Mouse (Mus musculus): Measurements from ENCODE around the gene Dtnbp1.

The Dtnbp1 gene

GRCm38 (mm10) chr13:45001911-45002615, at the start of gene Dtnbp1:
Gene Dtnbp1 (minus strand): TSS chr13:45002147.
- peak; percentile 85 for DNase-seq (ENCODE audit: low spot score)

GRCm38 (mm10) chr13:45049261-45050020, 47.5 kb upstream of the Dtnbp1 start:
- DNase-seq (ENCODE audit: low spot score): no peak

DNA sequence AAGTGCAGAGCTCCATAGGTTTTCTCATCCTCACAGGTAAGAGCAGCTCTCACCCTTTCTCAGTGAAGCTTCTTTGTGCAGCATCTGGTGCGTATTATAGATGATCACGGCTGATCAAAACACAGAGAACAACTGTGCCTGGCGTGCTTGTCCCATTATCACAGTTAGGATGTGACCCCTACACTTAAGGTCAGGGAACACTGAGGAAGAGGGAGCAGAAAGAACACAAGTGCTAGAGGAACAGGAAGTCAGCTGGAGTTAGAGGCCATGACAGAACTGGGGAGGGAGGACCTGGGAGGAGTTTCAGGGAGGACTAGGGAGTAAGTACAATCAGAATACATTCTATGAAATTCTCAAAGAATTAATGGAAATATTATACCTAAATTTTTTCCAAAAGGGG, 41.5 kb upstream of the Dtnbp1 start:
- peak; percentile 45 for DNase-seq (ENCODE audit: low spot score)

- DNase-seq (ENCODE audit: low spot score): no peak
These were observed 38.8 kb upstream of the Dtnbp1 start for GRCm38 (mm10) chr13:45040741-45041140.

DNA sequence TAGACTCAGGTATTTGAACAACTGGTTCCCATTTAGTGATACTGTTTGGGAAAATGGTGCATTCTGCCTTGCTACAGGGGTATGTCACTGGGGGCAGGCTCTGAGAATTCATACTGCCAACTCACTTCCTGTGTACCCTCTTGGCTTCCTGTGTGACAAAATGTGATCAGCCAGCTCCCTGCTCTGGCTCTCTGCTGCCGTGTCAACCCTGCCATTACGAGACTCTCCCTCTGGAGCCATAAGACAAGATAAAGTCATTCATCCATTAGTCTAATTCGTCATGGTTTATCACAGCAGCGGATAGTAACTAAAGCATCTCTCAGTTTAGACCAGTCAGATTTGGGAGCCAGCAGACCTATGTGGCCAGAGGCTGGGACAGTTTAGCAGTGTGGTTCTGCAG, 38.2 kb upstream of the Dtnbp1 start:
- DNase-seq (ENCODE audit: low spot score): no peak

- no peak for DNase-seq (ENCODE audit: low spot score)
These were observed 34.5 kb upstream of the Dtnbp1 start for GRCm38 (mm10) chr13:45036417-45036816.

DNA sequence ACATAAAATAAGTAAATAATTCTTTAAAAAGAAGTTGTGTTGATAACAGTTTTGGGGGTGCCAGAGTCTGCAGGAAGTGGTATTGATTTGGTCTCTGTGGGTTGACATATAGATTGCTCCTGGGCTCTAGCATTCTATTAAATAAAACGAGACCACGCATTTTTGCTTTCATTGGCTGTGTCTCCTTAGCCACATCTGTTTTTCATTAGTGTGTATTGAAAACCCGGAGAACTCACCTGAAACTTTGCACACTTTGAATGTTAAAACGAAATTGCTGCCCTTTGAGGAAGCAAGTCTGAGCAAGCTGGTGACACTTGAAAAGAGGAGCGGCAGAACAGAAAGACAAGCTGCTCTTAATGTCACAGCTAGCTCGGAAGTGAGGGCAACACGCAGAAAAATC, 32.8 kb upstream of the Dtnbp1 start:
- DNase-seq (ENCODE audit: low spot score): peak; percentile 38

- DNase-seq (ENCODE audit: low spot score): no peak
These were observed 31.4 kb upstream of the Dtnbp1 start for GRCm38 (mm10) chr13:45033360-45033759.

- no peak for DNase-seq (ENCODE audit: low spot score)
These were observed 30.5 kb upstream of the Dtnbp1 start for GRCm38 (mm10) chr13:45032484-45032883.

DNA sequence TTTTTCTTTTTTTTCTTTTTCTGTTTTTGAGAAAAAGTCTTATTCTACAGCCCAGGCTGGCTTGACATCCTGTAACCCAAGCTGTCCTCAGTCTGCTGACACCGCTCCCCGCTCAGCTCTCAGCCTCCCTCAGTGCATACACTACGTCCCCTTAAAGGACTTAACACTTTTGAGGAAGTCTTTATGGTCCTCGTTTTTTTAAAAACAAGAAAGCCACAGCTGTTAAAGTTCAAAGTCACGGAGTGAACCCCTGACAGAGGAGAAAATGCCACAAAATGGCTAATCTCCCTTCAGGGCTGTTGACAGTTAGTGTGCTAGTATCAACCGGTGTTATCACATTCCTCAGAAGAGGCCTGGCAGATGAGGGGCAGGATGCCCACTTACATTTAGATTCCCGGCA, 29.8 kb upstream of the Dtnbp1 start:
- no peak for DNase-seq (ENCODE audit: low spot score)

DNA sequence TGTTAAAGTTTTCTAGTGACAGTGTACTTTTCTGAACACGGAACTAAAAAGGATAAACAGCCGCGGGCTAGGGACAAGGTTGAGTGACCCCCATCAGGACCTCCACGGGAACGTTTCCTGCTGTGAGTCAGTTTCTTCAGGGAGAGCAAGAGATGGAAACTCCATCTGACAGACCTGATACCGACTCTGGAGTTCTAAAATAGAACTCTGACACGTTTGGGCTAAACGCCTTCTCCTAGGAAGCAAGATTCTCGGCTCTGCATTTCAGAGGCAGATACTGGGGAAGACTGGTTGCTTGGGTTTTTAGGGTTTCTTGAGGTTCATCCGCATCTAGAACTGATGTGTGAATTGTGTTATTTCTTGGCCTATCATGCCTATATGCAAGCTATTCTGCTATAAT, 29.4 kb upstream of the Dtnbp1 start:
- no peak for DNase-seq (ENCODE audit: low spot score)

GRCm38 (mm10) chr13:45030830-45031229, 28.9 kb upstream of the Dtnbp1 start:
- peak; percentile 97 for DNase-seq (ENCODE audit: low spot score)

GRCm38 (mm10) chr13:45029791-45030190, 27.8 kb upstream of the Dtnbp1 start:
- no peak for DNase-seq (ENCODE audit: low spot score)

GRCm38 (mm10) chr13:45026291-45026690, 24.3 kb upstream of the Dtnbp1 start:
- no peak for DNase-seq (ENCODE audit: low spot score)

GRCm38 (mm10) chr13:45024821-45025220, 22.9 kb upstream of the Dtnbp1 start:
- no peak for DNase-seq (ENCODE audit: low spot score)

GRCm38 (mm10) chr13:45023356-45024150, 21.6 kb upstream of the Dtnbp1 start:
- no peak for DNase-seq (ENCODE audit: low spot score)

DNA sequence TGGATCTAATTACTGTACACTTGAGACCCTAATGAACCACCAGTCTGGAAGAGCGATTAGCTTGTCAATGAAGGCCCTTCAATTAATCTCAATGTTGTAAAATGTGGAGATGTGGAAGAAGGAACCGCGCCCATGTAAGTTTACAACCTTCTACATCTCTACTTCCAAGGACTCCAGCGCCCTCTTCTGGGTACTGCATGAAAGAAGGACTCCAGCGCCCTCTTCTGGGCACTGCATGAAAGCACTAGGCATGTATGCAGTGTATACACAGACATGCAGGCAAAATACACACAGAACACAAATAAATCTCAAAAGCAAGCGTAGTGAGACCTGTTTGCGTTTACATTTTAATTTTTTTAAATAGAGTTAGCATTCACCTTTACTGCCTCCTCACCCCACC, 6.2 kb upstream of the Dtnbp1 start:
- DNase-seq (ENCODE audit: low spot score): peak; percentile 55

GRCm38 (mm10) chr13:45007726-45008125, 5.8 kb upstream of the Dtnbp1 start:
- DNase-seq (ENCODE audit: low spot score): no peak

- DNase-seq (ENCODE audit: low spot score): peak; percentile 58
These were observed 4.5 kb upstream of the Dtnbp1 start for GRCm38 (mm10) chr13:45006483-45006882.

- DNase-seq (ENCODE audit: low spot score): peak; percentile 60
These were observed 3.9 kb upstream of the Dtnbp1 start for GRCm38 (mm10) chr13:45005861-45006260.

DNA sequence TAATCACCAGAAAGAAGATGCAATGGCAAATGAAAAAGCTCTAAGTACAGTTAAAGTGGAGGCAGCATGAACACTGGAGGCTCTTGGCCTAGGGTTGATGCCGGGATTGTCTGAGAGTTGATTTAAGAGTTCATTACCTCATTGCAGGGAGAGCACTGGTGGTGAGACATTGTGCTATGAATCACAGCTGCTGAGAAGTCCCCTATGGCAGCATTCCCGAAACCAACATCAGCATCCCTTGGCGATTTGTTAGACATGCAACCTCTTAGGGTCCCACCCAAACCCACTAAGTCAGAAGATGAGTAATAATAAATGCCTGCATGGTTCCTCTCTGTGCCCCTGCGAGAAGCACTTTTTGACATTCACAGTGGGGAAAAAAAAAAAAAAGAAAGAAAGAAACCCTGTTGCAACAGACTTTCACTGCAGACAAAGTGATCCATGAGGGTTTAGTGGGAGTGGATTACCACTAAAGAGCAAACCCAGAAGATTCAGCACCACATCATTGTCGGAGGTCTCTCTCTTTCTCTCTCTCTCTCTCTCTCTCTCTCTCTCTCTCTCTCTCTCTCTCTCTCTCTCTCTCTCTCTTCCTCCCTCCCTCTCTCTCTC, 3.1 kb upstream of the Dtnbp1 start:
- DNase-seq (ENCODE audit: low spot score): no peak

DNA sequence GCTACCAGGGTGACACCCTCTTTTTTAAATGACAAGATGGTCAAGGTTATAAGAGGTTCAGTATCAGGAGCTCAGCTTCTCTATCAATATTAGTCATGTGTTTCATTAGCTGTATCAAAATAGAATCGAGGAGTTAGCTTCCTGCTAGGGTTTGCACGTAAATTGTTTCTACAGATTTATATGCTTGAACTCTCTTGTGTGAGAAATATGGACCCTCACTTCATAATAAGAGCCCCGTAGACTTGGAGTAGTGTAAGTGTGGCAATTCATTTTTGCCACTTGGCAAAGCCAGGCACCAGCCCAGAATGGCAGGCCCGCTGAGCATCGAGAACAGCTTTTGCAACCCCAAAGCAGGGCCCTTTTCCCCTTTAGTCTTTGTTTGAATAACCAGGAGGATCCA, 1.1 kb upstream of the Dtnbp1 start:
- peak; percentile 21 for DNase-seq (ENCODE audit: low spot score)

Data from embryo, embryonic 10.5 days (tissue).